Mouse (Mus musculus): ENCODE results near the gene Rcsd1.
"Not testable (repeated sequence)": the region's sequence is repeated elsewhere in the genome, so short reads cannot be mapped to it uniquely, and the experiment has no call there.

Gene Rcsd1

GRCm38 (mm10) chr1:165689845-165690244 is 19.7 kb downstream of the Rcsd1 start:
- no peak for DNase-seq (ENCODE audit: low spot score)

GRCm38 (mm10) chr1:165687861-165688260 is 21.7 kb downstream of the Rcsd1 start:
- DNase-seq (ENCODE audit: low spot score), result no peak

GRCm38 (mm10) chr1:165686963-165687362 is 22.6 kb downstream of the Rcsd1 start:
- peak; percentile 64 for DNase-seq (ENCODE audit: low spot score)

GRCm38 (mm10) chr1:165686349-165686748 is 23.2 kb downstream of the Rcsd1 start:
- no peak for DNase-seq (ENCODE audit: low spot score)

- DNase-seq (ENCODE audit: low spot score), result peak; percentile 84
Observed at GRCm38 (mm10) chr1:165684261-165685203, 25.0 kb downstream of the Rcsd1 start.

GRCm38 (mm10) chr1:165682056-165682853 is 27.3 kb downstream of the Rcsd1 start:
- DNase-seq (ENCODE audit: low spot score), result peak; percentile 43

- DNase-seq (ENCODE audit: low spot score), result peak; percentile 36
Observed at GRCm38 (mm10) chr1:165681045-165681794, 28.3 kb downstream of the Rcsd1 start.

GRCm38 (mm10) chr1:165680086-165680485 is 29.5 kb downstream of the Rcsd1 start:
- DNase-seq (ENCODE audit: low spot score), result not testable (repeated sequence)

- no peak for DNase-seq (ENCODE audit: low spot score)
Observed at GRCm38 (mm10) chr1:165679618-165679997, 29.9 kb downstream of the Rcsd1 start.

- DNase-seq (ENCODE audit: low spot score), result no peak
Observed at GRCm38 (mm10) chr1:165678861-165679617, 30.5 kb downstream of the Rcsd1 start.

GRCm38 (mm10) chr1:165677558-165677957 is 32.0 kb downstream of the Rcsd1 start:
- no peak for DNase-seq (ENCODE audit: low spot score)

- DNase-seq (ENCODE audit: low spot score), result no peak
Observed at GRCm38 (mm10) chr1:165676993-165677392, 32.6 kb downstream of the Rcsd1 start.

GRCm38 (mm10) chr1:165675167-165675566 is 34.4 kb downstream of the Rcsd1 start:
- no peak for DNase-seq (ENCODE audit: low spot score)

- DNase-seq (ENCODE audit: low spot score), result no peak
Observed at GRCm38 (mm10) chr1:165672355-165672754, 37.2 kb downstream of the Rcsd1 start.

GRCm38 (mm10) chr1:165670056-165670455 is 39.5 kb downstream of the Rcsd1 start:
- DNase-seq (ENCODE audit: low spot score), result no peak

GRCm38 (mm10) chr1:165668904-165669303 is 40.7 kb downstream of the Rcsd1 start:
- DNase-seq (ENCODE audit: low spot score), result no peak

- DNase-seq (ENCODE audit: low spot score), result no peak
Observed at GRCm38 (mm10) chr1:165667380-165667779, 42.2 kb downstream of the Rcsd1 start.

GRCm38 (mm10) chr1:165666944-165667343 is 42.6 kb downstream of the Rcsd1 start:
- no peak for DNase-seq (ENCODE audit: low spot score)

GRCm38 (mm10) chr1:165665758-165666157 is 43.8 kb downstream of the Rcsd1 start:
- no peak for DNase-seq (ENCODE audit: low spot score)

- no peak for DNase-seq (ENCODE audit: low spot score)
Observed at GRCm38 (mm10) chr1:165663277-165663676, 46.3 kb downstream of the Rcsd1 start.

- DNase-seq (ENCODE audit: low spot score), result no peak
Observed at GRCm38 (mm10) chr1:165662426-165663192, 46.9 kb downstream of the Rcsd1 start.

Measured in lung, postnatal 25 days (tissue).